Mouse (Mus musculus) lung, embryonic 14.5 days (tissue): ENCODE measurements around the gene Krtcap2. TPM values are rescaled to one million over a fixed set of nuclear protein-coding genes. Genes with fewer than 3 reads are reported as not detected.
A peak's percentile ranks its signal among the peaks of the same experiment; 100 is the strongest.
"Not testable (repeated sequence)": the region's sequence is repeated elsewhere in the genome, so short reads cannot be mapped to it uniquely, and the experiment has no call there.

ENCODE experiments used
- ATAC-seq: fragments of 200-750 bp; cut with Nextera tagmentation; 2 replicates; pipeline ENCODE4 v1.8.0; 2017; ENCODE audit warnings: mild to moderate bottlenecking, moderate TSS enrichment, moderate library complexity; ENCODE audit not compliant: insufficient read depth
- DNase-seq: peaks from one replicate; pipeline ENCODE4 v3.0.0-alpha.2; 2015
- H3K27ac ChIP-seq: fragments of 300-500 bp; sonication (generic); 2 replicates; pipeline ENCODE4 v1.5.1; 2014; ENCODE audit warnings: low read depth, mild to moderate bottlenecking, moderate library complexity
- H3K27me3 ChIP-seq: fragments of 300-500 bp; sonication (generic); 2 replicates; pipeline ENCODE4 v1.6.1; 2014; ENCODE audit warnings: low read length, control low read depth; ENCODE audit not compliant: insufficient read depth
- H3K36me3 ChIP-seq: fragments of 300-500 bp; sonication (generic); 2 replicates; pipeline ENCODE4 v1.6.1; 2014; ENCODE audit warnings: control low read depth; ENCODE audit not compliant: insufficient read depth
- H3K4me1 ChIP-seq: fragments of 300-500 bp; sonication (generic); 2 replicates; pipeline ENCODE4 v1.6.1; 2014; ENCODE audit warnings: antibody characterized with exemption, control low read depth; ENCODE audit not compliant: insufficient read depth
- H3K4me2 ChIP-seq: fragments of 300-500 bp; sonication (generic); 2 replicates; pipeline ENCODE4 v1.6.1; 2014; ENCODE audit warnings: mild to moderate bottlenecking
- H3K4me3 ChIP-seq: fragments of 300-500 bp; sonication (generic); 2 replicates; pipeline ENCODE4 v1.5.1; 2014; ENCODE audit warnings: low read depth, low read length
- H3K9ac ChIP-seq: fragments of 300-500 bp; sonication (generic); 2 replicates; pipeline ENCODE4 v1.6.1; 2014
- H3K9me3 ChIP-seq: fragments of 300-500 bp; sonication (generic); 2 replicates; pipeline ENCODE4 v1.6.1; 2016; ENCODE audit warnings: low read depth, low read length, control low read depth
- CTCF ChIP-seq: IDR thresholded peaks from 2 replicates; pipeline ENCODE4 v1.5.1; 2016; ENCODE audit warnings: antibody characterized with exemption, low read depth
- WGBS: fragments of 180-500 bp; shearing (Covaris S2); extraction: QIAGEN DNeasy Blood & Tissue Kit; methylation state at CpG from one replicate; pipeline ENCODE4 v1.1.7; 2014; 5-methylcytosine and 5-hydroxymethylcytosine counted together
- polyA plus RNA-seq: library from polyadenylated mRNA; unstranded; fragments of >200 nt; fragmentation: Nextera tagmentation; extraction: Ambion mirVana; gene quantifications from 2 replicates; pipeline ENCODE4 v1.2.1, GENCODE M21; 2014

Krtcap2 gene
- polyA plus RNA-seq, 1 experiment from 2014 or later, result 293 TPM

- H3K9me3 ChIP-seq, result no peaks in the 10 kb centered on the region
- H3K4me2 ChIP-seq, result peak within 1 kb of the TSS; percentile 90
- TF ChIP-seq CTCF, result no peak
- 1% methylated on average over 19 of the region's 19 CpGs for WGBS
- peak within 1 kb of the TSS; percentile 72 for H3K9ac ChIP-seq
- ATAC-seq, result no peak
- H3K27me3 ChIP-seq, result no peaks in the 10 kb centered on the region
- H3K4me3 ChIP-seq, result peak within 1 kb of the TSS; percentile 77
- peaks cover 19% of the 10 kb centered on the region for H3K36me3 ChIP-seq
- peak within 1 kb of the TSS; percentile 98 for H3K27ac ChIP-seq
- H3K4me1 ChIP-seq, result peaks cover 20% of the 10 kb centered on the region
- peak; percentile 36 for DNase-seq
These were observed 30.9 kb upstream of the Krtcap2 start, which contains the start of gene Thbs3 for GRCm38 (mm10) chr3:89214681-89215411. TSS of gene Thbs3 (plus strand) at chr3:89215180.

- Histone ChIP-seq H3K4me1 (peaks cover 20% of the 10 kb centered on the region), H3K27me3 (no peaks in the 10 kb centered on the region), H3K4me3 (peak overlapping the region; percentile 77), H3K4me2 (peak overlapping the region; percentile 90), H3K9ac (peak overlapping the region; percentile 72; the same call in 1 of the 2 replicates), H3K36me3 (peaks cover 9% of the 10 kb centered on the region; the same call in 1 of the 2 replicates), H3K9me3 (no peaks in the 10 kb centered on the region), H3K27ac (no peak overlapping the region)
- ATAC-seq (peak; percentile 13), DNase-seq (peak; percentile 96)
- under 1% methylated on average over 6 of the region's 6 CpGs for WGBS
- peak; percentile 96 for TF ChIP-seq CTCF
These were observed 29.9 kb upstream of the Krtcap2 start for GRCm38 (mm10) chr3:89215853-89216252.

DNA sequence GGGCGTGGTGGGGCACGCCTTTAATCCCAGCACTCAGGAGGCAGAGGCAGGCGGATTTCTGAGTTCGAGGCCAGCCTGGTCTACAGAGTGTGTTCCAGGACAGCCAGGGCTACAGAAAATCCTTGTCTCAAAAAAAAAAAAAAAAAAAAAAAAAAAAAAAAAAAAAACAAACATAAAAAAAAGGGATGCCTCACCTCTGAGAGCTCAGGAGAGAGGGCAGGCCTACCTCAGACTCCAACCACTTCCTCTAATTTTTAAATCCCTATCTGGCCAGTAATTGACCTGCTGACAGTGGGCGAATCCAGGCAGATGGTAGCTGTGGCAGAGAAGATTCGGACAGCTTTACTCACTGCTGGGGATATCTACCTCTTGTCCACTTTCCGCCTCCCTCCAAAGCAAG, 29.4 kb upstream of the Krtcap2 start:
- 73% methylated on average over 7 of the region's 7 CpGs for WGBS
- not testable (repeated sequence) for ATAC-seq, H3K36me3 ChIP-seq, DNase-seq, H3K9me3 ChIP-seq, H3K4me3 ChIP-seq, H3K27me3 ChIP-seq, H3K27ac ChIP-seq, H3K9ac ChIP-seq
- Histone ChIP-seq H3K4me2 (peak overlapping the region; percentile 90), H3K4me1 (peaks cover 20% of the 10 kb centered on the region)

DNA sequence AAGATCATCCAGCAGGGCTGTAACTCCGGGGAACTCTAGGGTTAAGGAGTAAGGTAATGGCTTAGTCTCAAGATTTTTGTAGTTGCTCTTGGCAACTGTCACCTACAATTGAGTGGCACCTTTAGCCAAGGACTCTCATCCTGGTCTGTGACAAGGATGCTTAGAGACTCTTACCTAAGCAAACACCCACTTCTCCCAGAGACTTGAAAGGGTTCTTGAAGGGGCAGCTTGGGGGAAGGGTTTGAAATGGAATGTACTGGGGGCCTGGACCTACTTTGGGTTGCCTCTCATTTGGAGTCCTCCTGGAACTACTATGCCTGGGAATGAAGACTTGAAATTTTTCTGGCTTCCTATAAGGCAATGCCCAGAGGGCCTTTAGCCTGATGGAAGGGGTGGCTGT, 27.5 kb upstream of the Krtcap2 start:
- H3K4me1 ChIP-seq, result peaks cover 16% of the 10 kb centered on the region
- H3K27me3 ChIP-seq, result no peaks in the 10 kb centered on the region
- no peaks in the 10 kb centered on the region for H3K9me3 ChIP-seq
- TF ChIP-seq CTCF, result no peak
- H3K36me3 ChIP-seq, result peaks cover 4% of the 10 kb centered on the region; the same call in 1 of the 2 replicates
- 66% methylated on average over 1 of the region's 1 CpGs for WGBS
- peak; percentile 67 for DNase-seq
- H3K9ac ChIP-seq, result no peak overlapping the region
- no peak for ATAC-seq
- H3K4me3 ChIP-seq, result no peak overlapping the region
- H3K4me2 ChIP-seq, result peak overlapping the region; percentile 36
- H3K27ac ChIP-seq, result peak overlapping the region; percentile 79; the same call in 1 of the 2 replicates

GRCm38 (mm10) chr3:89219546-89219945, 26.2 kb upstream of the Krtcap2 start:
- no peak overlapping the region for H3K9ac ChIP-seq
- DNase-seq, result peak; percentile 45
- H3K36me3 ChIP-seq, result peaks cover 10% of the 10 kb centered on the region; the same call in 1 of the 2 replicates
- ATAC-seq, result peak; percentile 28; the same call in 1 of the 2 replicates
- H3K27ac ChIP-seq, result peak overlapping the region; percentile 79
- no peaks in the 10 kb centered on the region for H3K27me3 ChIP-seq
- peaks cover 16% of the 10 kb centered on the region for H3K4me1 ChIP-seq
- H3K4me2 ChIP-seq, result peak overlapping the region; percentile 36
- TF ChIP-seq CTCF, result no peak
- 12% methylated on average over 8 of the region's 8 CpGs for WGBS
- no peak overlapping the region for H3K4me3 ChIP-seq
- no peaks in the 10 kb centered on the region for H3K9me3 ChIP-seq

GRCm38 (mm10) chr3:89221167-89221566, 24.6 kb upstream of the Krtcap2 start:
- Histone ChIP-seq H3K9me3 (no peaks in the 10 kb centered on the region), H3K4me1 (peaks cover 12% of the 10 kb centered on the region), H3K27me3 (no peaks in the 10 kb centered on the region), H3K4me3 (no peak overlapping the region), H3K4me2 (no peak overlapping the region), H3K9ac (no peak overlapping the region), H3K27ac (no peak overlapping the region), H3K36me3 (peaks cover 10% of the 10 kb centered on the region; the same call in 1 of the 2 replicates)
- no peak for ATAC-seq
- 70% methylated on average over 5 of the region's 5 CpGs for WGBS
- DNase-seq, result no peak
- no peak for TF ChIP-seq CTCF

DNA sequence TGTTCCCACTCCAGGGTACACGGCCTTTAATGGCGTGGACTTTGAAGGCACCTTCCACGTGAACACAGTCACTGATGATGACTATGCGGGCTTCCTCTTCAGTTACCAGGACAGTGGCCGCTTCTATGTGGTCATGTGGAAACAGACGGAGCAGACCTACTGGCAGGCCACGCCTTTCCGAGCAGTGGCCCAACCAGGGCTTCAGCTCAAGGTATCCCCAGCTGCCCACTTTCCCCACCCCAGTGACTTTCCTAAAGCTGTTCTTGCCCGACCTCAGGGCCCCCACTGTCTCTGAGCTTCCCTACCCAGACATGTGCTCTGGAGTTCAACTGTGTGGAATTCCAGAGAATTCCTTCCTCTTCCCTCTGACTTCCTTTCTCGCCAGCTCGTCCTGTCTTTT, 21.0 kb upstream of the Krtcap2 start:
- no peak overlapping the region for H3K27ac ChIP-seq
- peak overlapping the region; percentile 86 for H3K4me2 ChIP-seq
- WGBS, result 72% methylated on average over 11 of the region's 11 CpGs
- no peak overlapping the region for H3K9ac ChIP-seq
- TF ChIP-seq CTCF, result no peak
- peaks cover 10% of the 10 kb centered on the region; the same call in 1 of the 2 replicates for H3K36me3 ChIP-seq
- DNase-seq (no peak), ATAC-seq (no peak)
- peaks cover 12% of the 10 kb centered on the region; the same call in 1 of the 2 replicates for H3K4me1 ChIP-seq
- no peaks in the 10 kb centered on the region for H3K9me3 ChIP-seq
- H3K27me3 ChIP-seq, result no peaks in the 10 kb centered on the region
- H3K4me3 ChIP-seq, result no peak overlapping the region
